Mouse (Mus musculus): ENCODE measurements around the gene Dlg4.

DNA sequence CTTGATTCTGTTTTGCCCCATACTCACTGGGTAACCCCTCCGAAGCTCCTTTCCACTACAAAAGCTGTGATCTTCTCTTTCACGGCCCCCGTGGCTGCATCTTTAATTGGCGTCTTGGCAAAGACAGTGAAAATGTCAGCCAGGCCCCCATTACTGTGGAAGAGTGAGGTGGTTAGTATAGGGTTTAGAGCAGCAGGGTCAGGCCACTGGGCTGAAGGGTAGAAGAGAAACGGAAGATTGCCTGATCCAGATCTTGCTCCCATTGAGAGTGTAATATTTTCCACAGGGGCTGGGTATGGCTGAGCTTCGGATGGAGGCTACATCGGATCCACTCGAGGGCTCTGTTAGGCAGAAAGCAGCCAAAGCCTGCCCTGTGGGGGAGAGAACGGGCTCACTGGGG, 3.8 kb upstream of the Dlg4 start:
- no peak for TF ChIP-seq CTCF (IDR thresholded peaks at IDR 0.05; ENCODE audit: control insufficient read depth, insufficient read depth, low read length)
- TF ChIP-seq POLR2A (IDR thresholded peaks at IDR 0.05; ENCODE audit: borderline replicate concordance, control insufficient read depth, low read depth, low read length) = no peak
